Mouse (Mus musculus): ENCODE data around the gene Mtmr10. TPM values are rescaled to one million over a fixed set of nuclear protein-coding genes. Genes with fewer than 3 reads are reported as not detected.

Gene Mtmr10
- polyA plus RNA-seq, 1 experiment: 4.1 TPM

GRCm38 (mm10) chr7:64246713-64247112 is 40.7 kb upstream of the Mtmr10 start:
- H3K4me3 ChIP-seq (ENCODE audit: control insufficient read depth, low read depth, low read length): no peak overlapping the region
- H3K27me3 ChIP-seq (ENCODE audit: control insufficient read depth, insufficient read depth, low read length): no peaks in the 10 kb centered on the region
- H3K4me1 ChIP-seq (ENCODE audit: control insufficient read depth, insufficient read depth, low read length): no peaks in the 10 kb centered on the region
- H3K27ac ChIP-seq (ENCODE audit: control insufficient read depth, insufficient read depth, low read depth, low read length): no peak overlapping the region
- no peak for TF ChIP-seq POLR2A (IDR thresholded peaks at IDR 0.05; ENCODE audit: control insufficient read depth, low read depth, low read length)
- TF ChIP-seq CTCF (IDR thresholded peaks at IDR 0.05; ENCODE audit: control insufficient read depth, insufficient read depth, insufficient replicate concordance, low read depth, low read length): no peak
- H3K36me3 ChIP-seq (ENCODE audit: control insufficient read depth, insufficient read depth, low read length): no peaks in the 10 kb centered on the region

- H3K27me3 ChIP-seq (ENCODE audit: control insufficient read depth, insufficient read depth, low read length): no peaks in the 10 kb centered on the region
- H3K36me3 ChIP-seq (ENCODE audit: control insufficient read depth, insufficient read depth, low read length): no peaks in the 10 kb centered on the region
- H3K4me1 ChIP-seq (ENCODE audit: control insufficient read depth, insufficient read depth, low read length): no peaks in the 10 kb centered on the region
- H3K27ac ChIP-seq (ENCODE audit: control insufficient read depth, insufficient read depth, low read depth, low read length): no peak overlapping the region
- H3K4me3 ChIP-seq (ENCODE audit: control insufficient read depth, low read depth, low read length): no peak overlapping the region
- TF ChIP-seq POLR2A (IDR thresholded peaks at IDR 0.05; ENCODE audit: control insufficient read depth, low read depth, low read length) (no peak), CTCF (IDR thresholded peaks at IDR 0.05; ENCODE audit: control insufficient read depth, insufficient read depth, insufficient replicate concordance, low read depth, low read length) (no peak)
Observed at GRCm38 (mm10) chr7:64248352-64248751, 39.1 kb upstream of the Mtmr10 start.

- TF ChIP-seq CTCF (IDR thresholded peaks at IDR 0.05; ENCODE audit: control insufficient read depth, insufficient read depth, insufficient replicate concordance, low read depth, low read length): no peak
- no peak for TF ChIP-seq POLR2A (IDR thresholded peaks at IDR 0.05; ENCODE audit: control insufficient read depth, low read depth, low read length)
- Histone ChIP-seq H3K27me3 (ENCODE audit: control insufficient read depth, insufficient read depth, low read length) (no peaks in the 10 kb centered on the region), H3K4me1 (ENCODE audit: control insufficient read depth, insufficient read depth, low read length) (no peaks in the 10 kb centered on the region), H3K4me3 (ENCODE audit: control insufficient read depth, low read depth, low read length) (no peak overlapping the region), H3K36me3 (ENCODE audit: control insufficient read depth, insufficient read depth, low read length) (no peaks in the 10 kb centered on the region), H3K27ac (ENCODE audit: control insufficient read depth, insufficient read depth, low read depth, low read length) (no peak overlapping the region)
Observed at GRCm38 (mm10) chr7:64249715-64250114, 37.7 kb upstream of the Mtmr10 start.

- TF ChIP-seq CTCF (IDR thresholded peaks at IDR 0.05; ENCODE audit: control insufficient read depth, insufficient read depth, insufficient replicate concordance, low read depth, low read length): no peak
- TF ChIP-seq POLR2A (IDR thresholded peaks at IDR 0.05; ENCODE audit: control insufficient read depth, low read depth, low read length): no peak
- Histone ChIP-seq H3K4me1 (ENCODE audit: control insufficient read depth, insufficient read depth, low read length) (no peaks in the 10 kb centered on the region), H3K36me3 (ENCODE audit: control insufficient read depth, insufficient read depth, low read length) (no peaks in the 10 kb centered on the region), H3K27ac (ENCODE audit: control insufficient read depth, insufficient read depth, low read depth, low read length) (no peak overlapping the region), H3K4me3 (ENCODE audit: control insufficient read depth, low read depth, low read length) (no peak overlapping the region), H3K27me3 (ENCODE audit: control insufficient read depth, insufficient read depth, low read length) (no peaks in the 10 kb centered on the region)
Observed at GRCm38 (mm10) chr7:64250417-64250816, 37.0 kb upstream of the Mtmr10 start.

DNA sequence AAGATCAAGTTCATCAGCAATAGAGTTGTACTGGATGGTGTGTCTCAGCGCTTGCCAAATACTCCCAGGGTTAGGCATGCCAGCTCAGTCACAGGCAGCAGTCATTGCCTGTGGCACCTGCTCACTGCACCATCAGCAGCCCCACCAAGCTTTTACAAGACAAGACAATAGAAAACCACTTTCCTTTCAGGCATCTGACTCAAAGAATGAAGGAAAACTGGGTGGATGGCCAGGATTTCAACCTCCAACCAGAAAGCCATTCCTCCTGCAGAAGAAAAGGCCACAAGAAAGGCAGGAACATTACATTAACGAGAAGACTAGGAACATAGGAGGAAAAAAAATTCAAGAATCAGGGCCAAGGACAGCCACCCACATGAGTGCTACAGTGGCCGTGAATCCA is 33.7 kb upstream of the Mtmr10 start:
- no peak for TF ChIP-seq POLR2A (IDR thresholded peaks at IDR 0.05; ENCODE audit: control insufficient read depth, low read depth, low read length)
- H3K4me1 ChIP-seq (ENCODE audit: control insufficient read depth, insufficient read depth, low read length): no peaks in the 10 kb centered on the region
- no peak overlapping the region for H3K4me3 ChIP-seq (ENCODE audit: control insufficient read depth, low read depth, low read length)
- no peaks in the 10 kb centered on the region for H3K27me3 ChIP-seq (ENCODE audit: control insufficient read depth, insufficient read depth, low read length)
- H3K27ac ChIP-seq (ENCODE audit: control insufficient read depth, insufficient read depth, low read depth, low read length): no peak overlapping the region
- no peaks in the 10 kb centered on the region for H3K36me3 ChIP-seq (ENCODE audit: control insufficient read depth, insufficient read depth, low read length)

- no peak overlapping the region for H3K27ac ChIP-seq (ENCODE audit: control insufficient read depth, insufficient read depth, low read depth, low read length)
- no peaks in the 10 kb centered on the region for H3K36me3 ChIP-seq (ENCODE audit: control insufficient read depth, insufficient read depth, low read length)
- no peak overlapping the region for H3K4me3 ChIP-seq (ENCODE audit: control insufficient read depth, low read depth, low read length)
- H3K4me1 ChIP-seq (ENCODE audit: control insufficient read depth, insufficient read depth, low read length): peaks cover 2% of the 10 kb centered on the region; the same call in 1 of the 2 replicates
- TF ChIP-seq POLR2A (IDR thresholded peaks at IDR 0.05; ENCODE audit: control insufficient read depth, low read depth, low read length) (no peak), CTCF (IDR thresholded peaks at IDR 0.05; ENCODE audit: control insufficient read depth, insufficient read depth, insufficient replicate concordance, low read depth, low read length) (no peak)
- H3K27me3 ChIP-seq (ENCODE audit: control insufficient read depth, insufficient read depth, low read length): no peaks in the 10 kb centered on the region
Observed at GRCm38 (mm10) chr7:64265502-64266279, 21.8 kb upstream of the Mtmr10 start.

- Histone ChIP-seq H3K36me3 (ENCODE audit: control insufficient read depth, insufficient read depth, low read length) (no peaks in the 10 kb centered on the region), H3K4me3 (ENCODE audit: control insufficient read depth, low read depth, low read length) (no peak overlapping the region), H3K27me3 (ENCODE audit: control insufficient read depth, insufficient read depth, low read length) (no peaks in the 10 kb centered on the region), H3K27ac (ENCODE audit: control insufficient read depth, insufficient read depth, low read depth, low read length) (no peak overlapping the region), H3K4me1 (ENCODE audit: control insufficient read depth, insufficient read depth, low read length) (peaks cover 2% of the 10 kb centered on the region; the same call in 1 of the 2 replicates)
- TF ChIP-seq CTCF (IDR thresholded peaks at IDR 0.05; ENCODE audit: control insufficient read depth, insufficient read depth, insufficient replicate concordance, low read depth, low read length) (no peak), POLR2A (IDR thresholded peaks at IDR 0.05; ENCODE audit: control insufficient read depth, low read depth, low read length) (no peak)
Observed at GRCm38 (mm10) chr7:64266587-64266986, 20.9 kb upstream of the Mtmr10 start.
